Mouse (Mus musculus): Measurements from ENCODE around the gene Vamp3. TPM values are rescaled to one million over a fixed set of nuclear protein-coding genes. Genes with fewer than 3 reads are reported as not detected.

Gene Vamp3
- polyA plus RNA-seq (2015; fragmentation: Illumina TruSeq; extraction: RNeasy Lipid Tissue Mini Kit (QIAGEN cat#74804); ENCODE audit: insufficient read depth, low replicate concordance): 82.4 TPM

GRCm38 (mm10) chr4:151057347-151058321, at the start of gene Vamp3:
Gene Vamp3 (minus strand): TSS chr4:151057963.

DNA sequence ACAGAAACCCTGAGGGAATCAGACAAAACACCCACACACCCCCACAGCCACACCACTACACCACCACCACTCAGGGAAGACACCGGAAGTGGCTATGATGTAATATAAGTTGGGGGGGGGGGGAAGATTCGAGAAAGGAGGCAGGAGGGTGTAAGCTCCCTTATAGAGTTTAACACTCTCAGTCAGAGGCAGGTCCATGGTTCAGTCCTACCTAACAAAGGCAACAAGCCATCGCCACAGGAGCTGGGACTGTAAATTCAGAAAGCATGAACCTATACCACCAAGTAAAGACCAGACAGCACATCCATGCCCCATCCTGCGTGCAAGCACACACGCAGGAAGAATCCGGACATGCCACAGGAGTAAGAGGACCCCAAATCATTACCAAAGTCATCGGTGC, 31.5 kb upstream of the Vamp3 start, which contains the start of gene Gm13090:
Gene Gm13090, plus strand, starts transcription at position 301 of the 400 bp plus-strand sequence.

GRCm38 (mm10) chr4:151044037-151044943, 13.5 kb downstream of the Vamp3 start, which contains the start of gene Per3:
Gene Per3 (minus strand): TSS chr4:151044665.

Other genes with a start within 250 kb of the Vamp3 start
- gene Errfi1, start 204.0 kb downstream of the Vamp3 start, polyA plus RNA-seq (2015; fragmentation: Illumina TruSeq; extraction: RNeasy Lipid Tissue Mini Kit (QIAGEN cat#74804); ENCODE audit: insufficient read depth, low replicate concordance): 45.0 TPM
- gene Park7, start 143.5 kb downstream of the Vamp3 start, polyA plus RNA-seq (2015; fragmentation: Illumina TruSeq; extraction: RNeasy Lipid Tissue Mini Kit (QIAGEN cat#74804); ENCODE audit: insufficient read depth, low replicate concordance): 123 TPM
- gene Tnfrsf9, start 143.4 kb downstream of the Vamp3 start, polyA plus RNA-seq (2015; fragmentation: Illumina TruSeq; extraction: RNeasy Lipid Tissue Mini Kit (QIAGEN cat#74804); ENCODE audit: insufficient read depth, low replicate concordance): 7.7 TPM
- gene Uts2, start 60.9 kb downstream of the Vamp3 start, polyA plus RNA-seq (2015; fragmentation: Illumina TruSeq; extraction: RNeasy Lipid Tissue Mini Kit (QIAGEN cat#74804); ENCODE audit: insufficient read depth, low replicate concordance): not detected
- gene Per3, start 13.3 kb downstream of the Vamp3 start, polyA plus RNA-seq (2015; fragmentation: Illumina TruSeq; extraction: RNeasy Lipid Tissue Mini Kit (QIAGEN cat#74804); ENCODE audit: insufficient read depth, low replicate concordance): 7.4 TPM
- not detected for gene Gm13090, start 31.6 kb upstream of the Vamp3 start, polyA plus RNA-seq (2015; fragmentation: Illumina TruSeq; extraction: RNeasy Lipid Tissue Mini Kit (QIAGEN cat#74804); ENCODE audit: insufficient read depth, low replicate concordance)

All from spleen, adult 10 weeks (tissue).